In genomic region chrX:20848256-20848984, GRCm38 (mm10) we compare ENCODE assay signal across 8 mouse cellular contexts. TPM values are rescaled to one million over a fixed set of nuclear protein-coding genes. Genes with fewer than 3 reads are reported as not detected.
DNase-seq lines count a peak whose midpoint lies in the region; ATAC-seq and TF ChIP-seq lines count a peak whose summit lies in the region.

No protein-coding gene starts in this region.

- H3K4me3 ChIP-seq in C2C12 (ENCODE audit: insufficient read depth, poor library complexity, severe bottlenecking) (peak overlapping the region; percentile 57), myocyte (peak overlapping the region; percentile 76)
- H3K4me3 ChIP-seq in erythroblast, embryonic 14.5 days (replicated peaks), result peak overlapping the region; percentile 86
- peak overlapping the region; percentile 66 for H3K4me3 ChIP-seq in heart, embryonic 11.5 days (ENCODE audit: low read depth, low read length)
- H3K4me3 ChIP-seq in kidney, embryonic 16.5 days (ENCODE audit: low read length), result peak overlapping the region; percentile 70
- H3K4me3 ChIP-seq in liver, adult 2 months (ENCODE audit: insufficient read depth, low read depth, low read length), result peak overlapping the region; percentile 91

- peaks cover 20% of the 10 kb centered on the region for H3K79me2 ChIP-seq in C2C12 (ENCODE audit: control insufficient read depth, insufficient read depth)
- peaks cover 6% of the 10 kb centered on the region; the same call in 1 of the 2 replicates for H3K79me2 ChIP-seq in liver, adult 2 months (ENCODE audit: control insufficient read depth, insufficient read depth, low read length)
- H3K79me2 ChIP-seq in myocyte (ENCODE audit: control insufficient read depth, insufficient read depth), result peaks cover 20% of the 10 kb centered on the region

- peak overlapping the region; percentile 35; the same call in 1 of the 2 replicates for H3K27ac ChIP-seq in heart, embryonic 11.5 days (ENCODE audit: low read depth, low read length)
- H3K27ac ChIP-seq in kidney, embryonic 16.5 days (ENCODE audit: low read length), result peak overlapping the region; percentile 76
- H3K27ac ChIP-seq in liver, adult 2 months (replicated peaks; ENCODE audit: insufficient read depth, low read depth, low read length), result peak overlapping the region; percentile 38

- TF ChIP-seq POLR2A in brain, embryonic 14.5 days (IDR thresholded peaks at IDR 0.05; ENCODE audit: borderline replicate concordance, extremely low read depth, insufficient read depth, insufficient read length, poor library complexity, severe bottlenecking), result peak; percentile 61; the same call in 1 of the 2 replicates
- peak; percentile 69 for TF ChIP-seq POLR2A in liver, adult 2 months (IDR thresholded peaks at IDR 0.05; ENCODE audit: extremely low read depth, insufficient read depth, low read length)
- TF ChIP-seq POLR2A in myocyte (IDR thresholded peaks at IDR 0.05; ENCODE audit: insufficient read length, low read depth), result peak; percentile 84

- H3K9ac ChIP-seq in heart, embryonic 11.5 days (ENCODE audit: low read depth, low read length), result peak overlapping the region; percentile 82
- H3K9ac ChIP-seq in kidney, embryonic 16.5 days (replicated peaks; ENCODE audit: low read length), result peak overlapping the region; percentile 79
- H3K9ac ChIP-seq in liver, adult 2 months (ENCODE audit: low read depth, low read length), result peak overlapping the region; percentile 80

- peaks cover 14% of the 10 kb centered on the region for H3K79me3 ChIP-seq in C2C12 (ENCODE audit: low read depth)

- H3K27me3 ChIP-seq in C2C12 (ENCODE audit: control insufficient read depth, insufficient read depth, insufficient read length) (no peaks in the 10 kb centered on the region), myocyte (ENCODE audit: control insufficient read depth, insufficient read depth, insufficient read length) (no peaks in the 10 kb centered on the region)
- no peaks in the 10 kb centered on the region for H3K27me3 ChIP-seq in erythroblast, embryonic 14.5 days (ENCODE audit: control insufficient read depth)
- no peaks in the 10 kb centered on the region for H3K27me3 ChIP-seq in heart, embryonic 11.5 days (ENCODE audit: control insufficient read depth, insufficient read depth, low read length)
- H3K27me3 ChIP-seq in kidney, embryonic 16.5 days (ENCODE audit: insufficient read depth, low read length), result no peaks in the 10 kb centered on the region
- H3K27me3 ChIP-seq in liver, adult 2 months (ENCODE audit: control insufficient read depth, insufficient read depth, low read length), result no peaks in the 10 kb centered on the region
- no peaks in the 10 kb centered on the region for H3K27me3 ChIP-seq in splenic B cell, adult 2 months (ENCODE audit: control insufficient read depth, insufficient read depth, low read length, poor library complexity, severe bottlenecking)

- H3K36me3 ChIP-seq in C2C12 (ENCODE audit: control insufficient read depth, insufficient read depth), result peaks cover 22% of the 10 kb centered on the region
- peaks cover 31% of the 10 kb centered on the region for H3K36me3 ChIP-seq in erythroblast, embryonic 14.5 days (ENCODE audit: control insufficient read depth)
- H3K36me3 ChIP-seq in heart, embryonic 11.5 days (ENCODE audit: control insufficient read depth, insufficient read depth, low read length), result peaks cover 4% of the 10 kb centered on the region; the same call in 1 of the 2 replicates
- peaks cover 13% of the 10 kb centered on the region for H3K36me3 ChIP-seq in kidney, embryonic 16.5 days (ENCODE audit: insufficient read depth, low read length)
- H3K36me3 ChIP-seq in liver, adult 2 months (ENCODE audit: control insufficient read depth, insufficient read depth, low read length), result peaks cover 13% of the 10 kb centered on the region; the same call in 1 of the 2 replicates
- peaks cover 6% of the 10 kb centered on the region for H3K36me3 ChIP-seq in myocyte (ENCODE audit: control insufficient read depth, insufficient read depth)
- H3K36me3 ChIP-seq in splenic B cell, adult 2 months (ENCODE audit: control insufficient read depth, insufficient read depth, low read length, poor library complexity, severe bottlenecking), result no peaks in the 10 kb centered on the region

- 17% methylated on average over 42 of the region's 42 CpGs for WGBS in heart, embryonic 11.5 days (ENCODE audit: insufficient replicate concordance)
- 28% methylated on average over 41 of the region's 42 CpGs for WGBS in kidney, embryonic 16.5 days
- under 1% methylated on average over 40 of the region's 42 CpGs for WGBS in liver, adult 2 months

- TF ChIP-seq CTCF in C2C12 (IDR thresholded peaks at IDR 0.05; ENCODE audit: control insufficient read depth, insufficient read depth, insufficient read length), result no peak
- no peak for TF ChIP-seq CTCF in brain, embryonic 14.5 days (IDR thresholded peaks at IDR 0.05; ENCODE audit: borderline replicate concordance, extremely low read depth, insufficient read depth, insufficient read length)
- no peak for TF ChIP-seq CTCF in liver, adult 2 months (IDR thresholded peaks at IDR 0.05; ENCODE audit: low read depth, low read length)

- DNase-seq in brain, embryonic 14.5 days (ENCODE audit: low read depth), result peak; percentile 99
- peak; percentile 91 for DNase-seq in liver, adult 2 months (ENCODE audit: extremely low read depth, low read depth, low spot score)
- peak; percentile 96 for DNase-seq in splenic B cell, adult 2 months (ENCODE audit: low read depth, low spot score)

- peak; percentile 94 for ATAC-seq in heart, embryonic 11.5 days (replicated peaks; ENCODE audit: insufficient number of reproducible peaks, low FRiP score, low TSS enrichment)
- peak; percentile 99 for ATAC-seq in kidney, embryonic 16.5 days (ENCODE audit: low FRiP score, low TSS enrichment)

- H3ac ChIP-seq in C2C12 (ENCODE audit: control insufficient read depth, insufficient read length, low read depth) (peak overlapping the region; percentile 45), myocyte (ENCODE audit: control insufficient read depth, insufficient read length) (peak overlapping the region; percentile 49)

- H3K4me2 ChIP-seq in heart, embryonic 11.5 days, result peak overlapping the region; percentile 67
- peak overlapping the region; percentile 65 for H3K4me2 ChIP-seq in kidney, embryonic 16.5 days (replicated peaks; ENCODE audit: low read depth, low read length)
- peak overlapping the region; percentile 88 for H3K4me2 ChIP-seq in myocyte (ENCODE audit: low read depth)

- no peaks in the 10 kb centered on the region; the same call in 1 of the 2 replicates for H3K9me3 ChIP-seq in erythroblast, embryonic 14.5 days (ENCODE audit: control insufficient read depth, low read length)
- H3K9me3 ChIP-seq in heart, embryonic 11.5 days (replicated peaks; ENCODE audit: control insufficient read depth, low read length), result no peaks in the 10 kb centered on the region
- no peaks in the 10 kb centered on the region for H3K9me3 ChIP-seq in kidney, embryonic 16.5 days (ENCODE audit: low read length)

- peaks cover 21% of the 10 kb centered on the region for H3K4me1 ChIP-seq in erythroblast, embryonic 14.5 days (ENCODE audit: control insufficient read depth)
- peaks cover 3% of the 10 kb centered on the region; the same call in 1 of the 2 replicates for H3K4me1 ChIP-seq in heart, embryonic 11.5 days (ENCODE audit: control insufficient read depth, insufficient read depth, low read length)
- H3K4me1 ChIP-seq in kidney, embryonic 16.5 days (ENCODE audit: insufficient read depth, low read length), result no peaks in the 10 kb centered on the region
- H3K4me1 ChIP-seq in liver, adult 2 months (ENCODE audit: control insufficient read depth, insufficient read depth, low read length), result no peaks in the 10 kb centered on the region; the same call in 1 of the 2 replicates

TF ChIP-seq in C2C12, 6 proteins besides CTCF, POLR2A, EP300 and RAD21:
- TF ChIP-seq MYOD1 (IDR thresholded peaks at IDR 0.05; ENCODE audit: control insufficient read depth, insufficient read length, low read depth) (no peak), FOSL1 (IDR thresholded peaks at IDR 0.05; ENCODE audit: insufficient read depth, low read length, poor library complexity, severe bottlenecking) (no peak), CEBPB (IDR thresholded peaks at IDR 0.05; ENCODE audit: low read depth) (no peak), MYOG (IDR thresholded peaks at IDR 0.05; ENCODE audit: control insufficient read depth, extremely low read depth, insufficient read length) (no peak), USF1 (IDR thresholded peaks at IDR 0.05; ENCODE audit: low read depth) (no peak)
TF ChIP-seq in C2C12: peak in this region for 0.

TF ChIP-seq in myocyte, 11 proteins besides CTCF, POLR2A, EP300 and RAD21:
- no peak for TF ChIP-seq TCF3 (IDR thresholded peaks at IDR 0.05; ENCODE audit: insufficient read length, low read depth)
- peak; percentile 54 for TF ChIP-seq POLR2AphosphoS2 (IDR thresholded peaks at IDR 0.05; ENCODE audit: insufficient read length, low read depth)
- no peak for TF ChIP-seq MYOD1 (IDR thresholded peaks at IDR 0.05; ENCODE audit: control insufficient read depth in 1 of 3, insufficient read length in 2 of 3, low read depth in 2 of 3)

RNA-seq across cellular contexts. Expression of gene Timp1, which starts 21.5 kb away (rescaled TPM):
- polyA plus RNA-seq in C2C12 (2012; fragmentation: generic; extraction: Trizol) (466 TPM), myocyte (2012; fragmentation: generic; extraction: Trizol) (387 TPM)
- 3.9 and 5.9 TPM in 2 replicates for polyA plus RNA-seq in brain, embryonic 14.5 days (2012; rRNA removed)
- polyA plus RNA-seq in erythroblast, embryonic 14.5 days (2012), result not detected in 2 replicates
- polyA plus RNA-seq in heart, embryonic 11.5 days (2014; fragmentation: Nextera tagmentation; extraction: Ambion mirVana), result 33.6 and 34.7 TPM in 2 replicates
- polyA plus RNA-seq in kidney, embryonic 16.5 days (2015; fragmentation: Nextera tagmentation; extraction: Ambion mirVana), result 19.3 and 21.1 TPM in 2 replicates
- not detected in 2 replicates for total RNA-seq in liver, adult 2 months (2014; rRNA removed)
- polyA plus RNA-seq in liver, adult 2 months (2012; rRNA removed), result 0.28 and 0.72 TPM in 2 replicates

RNA-seq across cellular contexts. Expression of gene Araf, which starts 50.8 kb away (rescaled TPM):
- polyA plus RNA-seq in C2C12 (2012; fragmentation: generic; extraction: Trizol) (33.2 TPM), myocyte (2012; fragmentation: generic; extraction: Trizol) (66.5 TPM)
- 229 and 263 TPM in 2 replicates for polyA plus RNA-seq in brain, embryonic 14.5 days (2012; rRNA removed)
- polyA plus RNA-seq in erythroblast, embryonic 14.5 days (2012), result 1.1 and 3.3 TPM in 2 replicates
- polyA plus RNA-seq in heart, embryonic 11.5 days (2014; fragmentation: Nextera tagmentation; extraction: Ambion mirVana), result 94.5 and 103 TPM in 2 replicates
- 124 and 143 TPM in 2 replicates for polyA plus RNA-seq in kidney, embryonic 16.5 days (2015; fragmentation: Nextera tagmentation; extraction: Ambion mirVana)
- total RNA-seq in liver, adult 2 months (2014; rRNA removed), result 39.5 and 42.4 TPM in 2 replicates
- 97.0 and 139 TPM in 2 replicates for polyA plus RNA-seq in liver, adult 2 months (2012; rRNA removed)

Comparison
In these comparisons a context has a peak if more than half of its experiments do, and no peak if none do; other contexts are left out.
1. Peak in every context shown above with its lines: DNase-seq, ATAC-seq, H3K4me3 ChIP-seq and H3K27ac ChIP-seq.
2. RNA of gene Timp1, which starts 21.5 kb away (polyA plus RNA-seq): 466 TPM in C2C12 (single experiment) and 387 TPM in myocyte (single experiment); 33.6 to 34.7 TPM in heart, embryonic 11.5 days, 19.3 to 21.1 TPM in kidney, embryonic 16.5 days, 3.9 to 5.9 TPM in brain, embryonic 14.5 days, 0.28 to 0.72 TPM in liver, adult 2 months and not detected in erythroblast, embryonic 14.5 days; every median in the first group is over 10 times any median in the second.